Mouse (Mus musculus): ENCODE data around the gene Timmdc1. TPM values are rescaled to one million over a fixed set of nuclear protein-coding genes. Genes with fewer than 3 reads are reported as not detected.

Timmdc1 gene
- polyA plus RNA-seq, 1 experiment from 2014 or later = 27.9 TPM

GRCm38 (mm10) chr16:38468706-38469018 is 53.8 kb downstream of the Timmdc1 start:
- peak; percentile 44 for TF ChIP-seq CTCF (IDR thresholded peaks at IDR 0.05; ENCODE audit: low read depth)
- H3K4me3 ChIP-seq (replicated peaks; ENCODE audit: low read depth, low read length) = no peak overlapping the region
- H3K36me3 ChIP-seq (ENCODE audit: insufficient read depth, low read length) = no peaks in the 10 kb centered on the region
- 25% methylated on average over 3 of the region's 3 CpGs for WGBS
- H3K27me3 ChIP-seq (ENCODE audit: insufficient read depth, low read length) = no peaks in the 10 kb centered on the region
- H3K9ac ChIP-seq (ENCODE audit: low read depth, low read length) = no peak overlapping the region
- H3K4me1 ChIP-seq (replicated peaks; ENCODE audit: insufficient read depth, low read length) = no peaks in the 10 kb centered on the region
- H3K27ac ChIP-seq = no peak overlapping the region
- DNase-seq (ENCODE audit: low spot score) (no peak), ATAC-seq (replicated peaks; ENCODE audit: low FRiP score, low read depth) (no peak)
- H3K9me3 ChIP-seq (replicated peaks; ENCODE audit: low read length) = no peaks in the 10 kb centered on the region
- no peak overlapping the region for H3K4me2 ChIP-seq (ENCODE audit: low read length)

- TF ChIP-seq CTCF (IDR thresholded peaks at IDR 0.05; ENCODE audit: low read depth) = no peak
- Histone ChIP-seq H3K27ac (0 out of 2 replicates have a peak overlapping the region, but pooled peaks have one; percentile 52), H3K4me3 (replicated peaks; ENCODE audit: low read depth, low read length) (no peak overlapping the region), H3K9ac (ENCODE audit: low read depth, low read length) (no peak overlapping the region), H3K27me3 (ENCODE audit: insufficient read depth, low read length) (no peaks in the 10 kb centered on the region), H3K4me2 (ENCODE audit: low read length) (no peak overlapping the region), H3K9me3 (replicated peaks; ENCODE audit: low read length) (no peaks in the 10 kb centered on the region), H3K4me1 (replicated peaks; ENCODE audit: insufficient read depth, low read length) (no peaks in the 10 kb centered on the region), H3K36me3 (ENCODE audit: insufficient read depth, low read length) (no peaks in the 10 kb centered on the region)
- WGBS = 74% methylated on average over 8 of the region's 8 CpGs
- ATAC-seq (replicated peaks; ENCODE audit: low FRiP score, low read depth) (no peak), DNase-seq (ENCODE audit: low spot score) (no peak)
These were observed 54.4 kb downstream of the Timmdc1 start for GRCm38 (mm10) chr16:38467917-38468705.

GRCm38 (mm10) chr16:38467091-38467916 is 55.2 kb downstream of the Timmdc1 start:
- Histone ChIP-seq H3K27ac (no peak overlapping the region), H3K27me3 (ENCODE audit: insufficient read depth, low read length) (no peaks in the 10 kb centered on the region), H3K36me3 (ENCODE audit: insufficient read depth, low read length) (no peaks in the 10 kb centered on the region), H3K9me3 (replicated peaks; ENCODE audit: low read length) (no peaks in the 10 kb centered on the region), H3K9ac (ENCODE audit: low read depth, low read length) (no peak overlapping the region), H3K4me3 (replicated peaks; ENCODE audit: low read depth, low read length) (no peak overlapping the region), H3K4me2 (ENCODE audit: low read length) (no peak overlapping the region), H3K4me1 (replicated peaks; ENCODE audit: insufficient read depth, low read length) (no peaks in the 10 kb centered on the region)
- no peak for TF ChIP-seq CTCF (IDR thresholded peaks at IDR 0.05; ENCODE audit: low read depth)
- ATAC-seq (replicated peaks; ENCODE audit: low FRiP score, low read depth) = no peak
- DNase-seq (ENCODE audit: low spot score) = no peak
- WGBS = 85% methylated on average over 13 of the region's 13 CpGs

GRCm38 (mm10) chr16:38466089-38466488 is 56.4 kb downstream of the Timmdc1 start:
- H3K4me3 ChIP-seq (replicated peaks; ENCODE audit: low read depth, low read length) = no peak overlapping the region
- no peak overlapping the region for H3K4me2 ChIP-seq (ENCODE audit: low read length)
- DNase-seq (ENCODE audit: low spot score) (no peak), ATAC-seq (replicated peaks; ENCODE audit: low FRiP score, low read depth) (no peak)
- H3K4me1 ChIP-seq (replicated peaks; ENCODE audit: insufficient read depth, low read length) = no peaks in the 10 kb centered on the region
- no peak overlapping the region for H3K27ac ChIP-seq
- no peaks in the 10 kb centered on the region for H3K27me3 ChIP-seq (ENCODE audit: insufficient read depth, low read length)
- H3K36me3 ChIP-seq (ENCODE audit: insufficient read depth, low read length) = no peaks in the 10 kb centered on the region
- H3K9ac ChIP-seq (ENCODE audit: low read depth, low read length) = no peak overlapping the region
- H3K9me3 ChIP-seq (replicated peaks; ENCODE audit: low read length) = no peaks in the 10 kb centered on the region
- 80% methylated on average over 4 of the region's 4 CpGs for WGBS
- TF ChIP-seq CTCF (IDR thresholded peaks at IDR 0.05; ENCODE audit: low read depth) = no peak

GRCm38 (mm10) chr16:38463305-38463704 is 59.2 kb downstream of the Timmdc1 start:
- Histone ChIP-seq H3K9ac (ENCODE audit: low read depth, low read length) (no peak overlapping the region), H3K4me3 (replicated peaks; ENCODE audit: low read depth, low read length) (no peak overlapping the region), H3K9me3 (replicated peaks; ENCODE audit: low read length) (no peaks in the 10 kb centered on the region), H3K4me1 (replicated peaks; ENCODE audit: insufficient read depth, low read length) (no peaks in the 10 kb centered on the region), H3K27me3 (ENCODE audit: insufficient read depth, low read length) (no peaks in the 10 kb centered on the region), H3K36me3 (ENCODE audit: insufficient read depth, low read length) (no peaks in the 10 kb centered on the region), H3K4me2 (ENCODE audit: low read length) (no peak overlapping the region), H3K27ac (no peak overlapping the region)
- ATAC-seq (replicated peaks; ENCODE audit: low FRiP score, low read depth) (no peak), DNase-seq (ENCODE audit: low spot score) (no peak)
- WGBS = 89% methylated on average over 5 of the region's 5 CpGs
- TF ChIP-seq CTCF (IDR thresholded peaks at IDR 0.05; ENCODE audit: low read depth) = no peak

- Histone ChIP-seq H3K27ac (no peak overlapping the region), H3K4me1 (replicated peaks; ENCODE audit: insufficient read depth, low read length) (no peaks in the 10 kb centered on the region), H3K4me3 (replicated peaks; ENCODE audit: low read depth, low read length) (no peak overlapping the region), H3K9ac (ENCODE audit: low read depth, low read length) (no peak overlapping the region), H3K36me3 (ENCODE audit: insufficient read depth, low read length) (no peaks in the 10 kb centered on the region), H3K27me3 (ENCODE audit: insufficient read depth, low read length) (no peaks in the 10 kb centered on the region), H3K9me3 (replicated peaks; ENCODE audit: low read length) (no peaks in the 10 kb centered on the region), H3K4me2 (ENCODE audit: low read length) (no peak overlapping the region)
- no peak for TF ChIP-seq CTCF (IDR thresholded peaks at IDR 0.05; ENCODE audit: low read depth)
- DNase-seq (ENCODE audit: low spot score) (no peak), ATAC-seq (replicated peaks; ENCODE audit: low FRiP score, low read depth) (no peak)
- 66% methylated on average over 7 of the region's 7 CpGs for WGBS
These were observed 60.3 kb downstream of the Timmdc1 start for GRCm38 (mm10) chr16:38462161-38462560.
